Mouse (Mus musculus) ovary, postnatal 36 days (tissue): ENCODE measurements around the gene Tapbp.

ENCODE experiments used
- DNase-seq: peaks from one replicate; pipeline ENCODE4 v3.0.0; 2022; ENCODE audit warnings: low spot score, mixed read lengths

The Tapbp gene

GRCm38 (mm10) chr17:33948090-33948904 is 32.6 kb downstream of the Tapbp start:
- DNase-seq, result peak; percentile 6

GRCm38 (mm10) chr17:33948905-33949537 is 33.3 kb downstream of the Tapbp start:
- peak; percentile 36 for DNase-seq

DNA sequence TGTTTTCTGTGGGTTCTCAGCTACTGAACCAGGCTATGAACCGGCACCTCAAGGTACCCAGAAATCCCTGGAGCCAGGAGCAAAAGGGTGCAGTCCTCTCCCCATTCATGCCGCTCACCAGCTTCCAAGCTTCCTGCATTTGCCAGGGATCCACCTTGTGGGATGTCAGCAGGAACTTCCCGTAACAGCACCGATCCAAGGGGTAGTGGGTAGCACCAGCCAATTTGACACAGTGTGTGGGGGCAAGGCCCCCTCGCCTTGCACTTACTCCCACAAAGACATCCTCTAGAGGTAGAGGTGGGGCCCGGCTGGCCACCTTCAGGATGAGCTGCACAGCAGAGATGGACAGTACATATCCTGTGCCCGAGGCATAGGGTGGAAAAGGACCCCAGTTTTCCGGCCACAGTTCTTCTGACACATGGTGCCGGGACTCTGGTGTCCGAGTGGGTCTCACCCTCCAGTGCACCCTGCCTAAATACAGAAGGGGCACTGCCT is 34.5 kb downstream of the Tapbp start:
- peak; percentile 7 for DNase-seq

DNA sequence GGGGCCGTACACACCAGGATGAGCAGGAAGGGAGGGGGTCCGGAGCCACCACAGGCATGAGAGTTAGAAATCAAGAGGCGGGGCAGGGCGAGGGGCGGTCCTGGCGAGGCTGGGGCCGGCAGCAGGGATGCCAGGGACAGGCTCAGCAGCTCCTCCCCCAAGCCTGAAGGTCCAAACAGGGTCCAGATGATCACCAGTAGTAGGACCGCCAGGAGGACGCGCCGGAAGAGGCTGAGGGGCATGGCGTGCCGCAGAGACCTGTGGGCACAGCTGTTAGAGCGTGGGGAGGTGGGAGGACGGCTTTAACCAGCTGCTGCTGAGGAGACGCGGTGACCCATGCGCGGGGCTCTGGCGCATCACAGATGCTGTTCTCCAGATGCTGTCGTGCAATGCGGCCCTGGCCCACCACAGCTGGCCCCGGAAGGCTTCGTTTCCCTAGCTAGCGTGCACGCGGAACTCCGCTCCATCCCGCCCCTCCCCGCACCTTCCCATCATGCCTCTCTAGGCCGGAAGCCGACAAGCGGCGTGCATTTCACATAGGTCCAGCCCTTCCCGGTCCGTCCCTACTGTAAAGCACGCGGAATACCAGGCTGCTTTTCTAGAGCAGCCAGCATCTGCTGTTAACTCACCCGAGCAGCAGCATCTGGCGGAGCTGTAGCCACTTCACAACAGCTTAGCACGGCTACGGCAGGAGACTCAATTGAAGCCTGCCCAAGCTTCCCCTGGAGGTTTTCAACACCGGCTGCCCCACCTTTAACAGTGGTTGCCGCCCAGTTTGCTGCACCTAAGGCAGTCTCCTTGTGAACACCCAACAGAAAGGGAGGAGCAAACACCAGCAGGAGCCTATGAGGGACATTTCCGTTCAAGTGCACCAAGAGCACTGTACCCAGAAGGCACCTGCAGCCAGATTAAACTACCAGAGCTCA is 35.6 kb downstream of the Tapbp start, which contains the start of gene B3galt4:
Gene B3galt4, minus strand, starts transcription at position 468 of the 926 bp plus-strand sequence.
- peak; percentile 78 for DNase-seq

- DNase-seq, result peak; percentile 7
Measured at GRCm38 (mm10) chr17:33952015-33952414, 36.3 kb downstream of the Tapbp start.

GRCm38 (mm10) chr17:33952879-33953278 is 37.2 kb downstream of the Tapbp start:
- DNase-seq, result no peak

GRCm38 (mm10) chr17:33953310-33953709 is 37.6 kb downstream of the Tapbp start:
- DNase-seq, result no peak

GRCm38 (mm10) chr17:33953961-33954565 is 38.4 kb downstream of the Tapbp start:
- no peak for DNase-seq

- peak; percentile 2 for DNase-seq
Measured at GRCm38 (mm10) chr17:33954646-33955554, 39.2 kb downstream of the Tapbp start.

DNA sequence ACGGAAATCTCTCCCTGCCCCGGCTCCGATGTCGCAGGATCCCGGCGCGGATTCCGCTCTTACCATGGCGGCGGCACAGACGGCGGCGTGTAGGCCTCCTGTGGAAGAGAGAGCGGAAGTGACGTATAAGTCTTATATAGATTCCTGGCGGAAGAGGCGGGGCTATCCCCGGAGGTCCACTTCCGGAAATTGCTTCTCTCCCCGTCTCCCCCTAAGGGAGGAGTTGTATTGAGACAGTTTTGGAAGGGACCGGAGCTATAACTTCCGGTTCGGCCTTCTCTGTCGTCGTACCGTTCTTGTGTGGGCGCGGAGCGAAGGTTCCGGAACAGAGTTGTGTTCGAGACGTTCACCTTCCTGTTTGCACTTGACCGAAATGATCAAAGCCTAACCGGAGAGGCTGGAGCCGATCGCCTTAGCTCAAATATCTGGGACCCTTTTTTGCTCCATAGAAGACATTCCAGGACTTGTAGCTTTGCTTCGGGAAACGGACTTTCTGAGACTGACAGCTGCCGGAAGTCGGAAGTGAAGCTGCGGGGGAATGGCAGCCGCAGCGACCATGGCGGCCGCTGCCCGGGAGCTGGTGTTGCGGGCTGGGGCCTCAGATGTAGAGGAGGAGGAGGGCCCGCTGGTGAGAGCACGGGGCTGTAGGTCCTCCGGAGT is 40.0 kb downstream of the Tapbp start, which contains the start of the genes Vps52 and Rps18:
Gene Vps52, plus strand, starts transcription at position 258 of the 660 bp plus-strand sequence.
Gene Rps18, minus strand, starts transcription at position 447 of the 660 bp plus-strand sequence.
- peak; percentile 90 for DNase-seq

DNA sequence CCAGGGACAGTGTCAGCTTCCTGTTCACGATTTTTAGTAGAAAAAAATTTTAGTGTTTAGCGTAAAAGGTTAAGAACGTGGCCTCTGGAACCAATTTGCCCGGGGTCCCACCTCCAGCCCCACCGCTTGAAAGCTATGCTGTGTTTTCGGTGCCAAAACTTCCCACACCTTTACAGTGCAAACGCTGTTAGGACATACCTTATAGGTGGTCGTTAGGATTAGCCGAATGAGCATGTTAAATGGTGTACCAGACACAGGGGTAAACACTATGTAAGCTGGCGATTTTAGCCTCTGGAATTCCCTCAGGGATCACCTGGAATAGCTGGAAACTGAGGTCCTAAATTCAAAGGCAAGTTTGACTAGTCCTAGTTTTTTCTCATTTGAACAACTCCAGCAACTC is 40.6 kb downstream of the Tapbp start:
- no peak for DNase-seq

DNA sequence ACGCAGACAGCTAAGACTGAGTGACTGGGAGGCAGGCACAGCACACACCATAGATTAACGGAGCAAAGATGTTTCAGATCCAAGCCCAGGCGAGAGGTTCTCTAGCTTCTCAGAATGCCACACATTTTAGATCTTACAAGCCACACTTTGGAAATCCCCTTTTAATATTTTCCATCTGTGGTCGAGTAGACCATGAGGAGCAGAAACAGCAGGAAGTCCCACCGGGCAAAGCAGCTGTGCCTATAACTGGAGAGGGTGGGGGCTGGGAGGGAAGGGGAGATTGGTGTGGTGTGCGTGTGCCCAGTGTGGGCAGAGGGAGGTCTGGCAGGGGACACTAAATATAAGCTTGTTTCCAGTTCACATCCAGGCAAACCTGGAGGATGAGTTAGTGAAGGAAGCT is 41.8 kb downstream of the Tapbp start:
- no peak for DNase-seq

GRCm38 (mm10) chr17:33958451-33958850 is 42.8 kb downstream of the Tapbp start:
- no peak for DNase-seq

- DNase-seq, result peak; percentile 14
Measured at GRCm38 (mm10) chr17:33959135-33959534, 43.4 kb downstream of the Tapbp start.

GRCm38 (mm10) chr17:33959948-33960347 is 44.2 kb downstream of the Tapbp start:
- DNase-seq, result no peak

DNA sequence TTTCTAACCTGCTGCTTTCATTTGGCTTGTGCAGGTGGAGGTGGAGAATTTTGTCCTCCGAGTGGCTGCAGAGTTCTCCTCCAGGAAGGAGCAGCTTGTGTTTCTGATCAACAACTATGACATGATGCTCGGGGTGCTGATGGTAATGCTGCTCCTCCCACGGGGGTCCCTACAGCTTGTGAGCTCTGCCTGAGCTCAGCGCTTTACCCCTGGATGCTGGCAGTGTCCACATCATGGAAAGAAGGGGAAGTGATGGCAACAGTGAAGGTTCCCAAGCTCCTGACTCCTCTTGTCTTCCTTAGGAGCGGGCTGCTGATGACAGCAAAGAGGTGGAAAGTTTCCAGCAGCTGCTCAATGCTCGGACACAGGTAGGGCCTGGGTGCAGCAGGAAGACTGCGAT is 47.2 kb downstream of the Tapbp start:
- no peak for DNase-seq

DNA sequence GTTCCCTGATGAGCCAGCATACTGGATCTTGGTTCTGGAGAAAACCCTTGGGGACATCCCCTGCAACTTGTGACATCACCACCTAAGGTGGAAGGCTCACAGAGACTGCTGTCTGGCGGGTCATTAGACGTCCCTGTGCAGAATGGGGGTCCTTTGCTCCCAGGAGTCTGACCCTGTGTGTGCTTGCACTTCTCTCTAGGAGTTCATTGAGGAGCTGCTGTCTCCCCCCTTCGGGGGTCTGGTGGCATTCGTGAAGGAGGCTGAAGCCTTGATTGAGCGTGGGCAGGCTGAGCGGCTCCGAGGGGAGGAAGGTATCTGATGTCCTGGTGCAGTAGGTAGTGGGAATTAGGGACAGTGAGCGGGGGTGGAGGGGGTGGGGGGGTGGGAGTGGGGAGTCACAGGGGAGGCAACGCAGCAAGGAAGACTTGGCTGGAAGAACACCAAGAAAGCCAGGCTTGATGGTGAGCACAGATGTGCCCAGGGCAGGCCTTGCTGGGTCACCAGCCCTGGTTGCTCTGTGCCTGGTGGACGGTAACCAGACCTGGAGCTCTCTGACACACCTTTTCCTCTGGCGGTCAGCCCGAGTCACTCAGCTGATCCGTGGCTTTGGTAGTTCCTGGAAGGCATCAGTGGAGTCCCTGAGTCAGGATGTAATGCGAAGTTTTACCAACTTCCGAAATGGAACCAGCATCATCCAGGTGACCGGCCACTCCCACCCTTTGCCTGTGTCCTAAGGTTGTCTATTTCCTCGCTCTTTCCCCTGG is 49.6 kb downstream of the Tapbp start:
- no peak for DNase-seq

GRCm38 (mm10) chr17:33965846-33966550 is 50.3 kb downstream of the Tapbp start:
- DNase-seq, result no peak
